Mouse (Mus musculus) ES-E14 (cell line): ENCODE measurements around the gene Serpinb9c.

Experiments used
- MAFK ChIP-seq: IDR thresholded peaks from 2 replicates; pipeline ENCODE4 v1.6.1; 2014; ENCODE audit warnings: mild to moderate bottlenecking, low read depth, low read length, inconsistent platforms; ENCODE audit not compliant: insufficient read depth
- ZC3H11A ChIP-seq: IDR thresholded peaks from 2 replicates; pipeline ENCODE4 v1.6.1; 2012; ENCODE audit warnings: low read depth, mild to moderate bottlenecking, inconsistent platforms, low read length, borderline replicate concordance
- ZNF384 ChIP-seq: IDR thresholded peaks from 2 replicates; pipeline ENCODE4 v1.6.1; 2012; ENCODE audit warnings: low read depth, low read length, inconsistent platforms

DNA sequence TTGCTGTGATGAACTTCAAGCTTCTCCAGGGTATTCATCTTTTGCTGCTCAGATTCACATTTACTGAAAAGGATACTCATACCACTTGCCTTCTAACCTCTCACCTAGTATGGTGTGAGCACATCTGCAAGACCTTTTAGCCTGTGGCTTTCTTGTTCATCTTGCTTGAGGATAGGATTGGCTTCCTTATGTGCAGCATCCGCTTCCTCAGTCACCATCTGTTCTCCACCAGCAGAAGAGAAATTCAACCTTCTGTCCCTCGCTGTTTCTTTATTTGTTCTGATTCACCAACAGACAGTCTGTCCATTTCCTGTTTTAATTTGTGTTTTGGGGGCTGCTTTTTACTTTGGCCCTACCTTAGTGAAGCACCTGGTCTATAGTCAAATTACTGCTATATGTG is 21.8 kb downstream of the Serpinb9c start:
- TF ChIP-seq ZNF384 (no peak), MAFK (no peak), ZC3H11A (no peak)
